ENCODE assay signal across 10 mouse cellular contexts in the genomic region with DNA sequence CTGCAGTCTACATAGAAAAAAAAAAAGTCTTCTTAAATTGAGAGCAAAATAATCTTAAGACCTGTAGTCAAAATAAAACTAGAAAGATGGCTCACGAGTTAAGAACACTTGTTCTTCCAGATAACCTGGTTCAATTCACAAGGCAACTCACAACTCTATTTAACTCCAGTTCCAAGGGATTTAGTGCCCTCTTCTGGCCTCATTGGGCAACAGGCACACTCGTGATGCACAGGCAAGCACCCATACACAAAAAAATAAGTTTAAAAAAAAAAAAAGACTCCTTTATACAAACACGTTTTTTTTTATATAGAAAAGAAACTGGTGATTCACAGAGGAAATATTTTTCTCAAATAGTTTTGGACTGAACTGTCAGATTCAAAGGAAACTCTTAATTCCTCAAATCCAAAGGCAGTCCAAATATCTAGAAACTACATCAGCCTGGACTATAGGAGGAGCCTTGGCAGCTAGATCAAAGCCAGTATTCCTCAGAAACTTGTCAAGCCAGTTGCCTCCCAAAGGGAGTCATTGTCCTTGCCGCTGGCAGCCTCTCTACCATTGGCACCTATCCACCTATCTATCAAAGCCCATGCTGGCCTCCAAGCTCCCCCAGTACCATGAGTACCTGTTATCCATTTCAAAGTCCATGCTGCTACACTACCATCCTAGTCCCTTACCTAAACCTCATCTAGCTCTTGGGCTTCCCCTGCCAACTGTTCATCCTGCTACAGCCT. TPM values are rescaled to one million over a fixed set of nuclear protein-coding genes. Genes with fewer than 3 reads are reported as not detected.
DNase-seq lines count a peak whose midpoint lies in the region; ATAC-seq and TF ChIP-seq lines count a peak whose summit lies in the region.
"Had no signal": no experiment of that assay in that cellular context is flagged by ENCODE, and none has a peak within 500 bp of the region (broad histone marks: within the 10 kb centered on the region; RNA-seq: fewer than 3 reads in every experiment).

No protein-coding gene starts in this region.

- H3K9me3 ChIP-seq in lung, embryonic 14.5 days (ENCODE audit: low read depth, low read length) = no peaks in the 10 kb centered on the region
- H3K9me3 ChIP-seq in liver, postnatal 0 days (ENCODE audit: low read length) = no peaks in the 10 kb centered on the region
- H3K9me3 ChIP-seq in limb, embryonic 10.5 days (replicated peaks) = no peaks in the 10 kb centered on the region
- H3K9me3 ChIP-seq: G1E; liver, embryonic 15.5 days had no signal

- intact Hi-C loops in left cerebral cortex, postnatal 10 days (cut with DNase I) = loop anchor here (10.0 kb wide), 1 partner anchor 1046 kb away; no protein-coding TSS in a partner anchor

- no peak for TF ChIP-seq EP300 in liver, postnatal 0 days (IDR thresholded peaks at IDR 0.05; ENCODE audit: low read depth)

- peak; percentile 39; the same call in 1 of the 2 replicates for TF ChIP-seq CTCF in lung, embryonic 14.5 days (IDR thresholded peaks at IDR 0.05; ENCODE audit: low read depth)
- peak; percentile 59 for TF ChIP-seq CTCF in liver, postnatal 0 days (IDR thresholded peaks at IDR 0.05; ENCODE audit: low read depth)

- H3K27ac ChIP-seq in lung, embryonic 14.5 days (ENCODE audit: low read depth) = no peak overlapping the region
- no peak overlapping the region for H3K27ac ChIP-seq in liver, postnatal 0 days (ENCODE audit: low read depth)
- H3K27ac ChIP-seq in limb, embryonic 10.5 days = no peak overlapping the region
- H3K27ac ChIP-seq: liver, embryonic 15.5 days had no signal

- H3K4me3 ChIP-seq in lung, embryonic 14.5 days (ENCODE audit: low read depth, low read length) = no peak overlapping the region
- H3K4me3 ChIP-seq in liver, postnatal 0 days (ENCODE audit: low read depth, low read length) = no peak overlapping the region
- H3K4me3 ChIP-seq in limb, embryonic 10.5 days = no peak overlapping the region
- H3K4me3 ChIP-seq: liver, embryonic 15.5 days had no signal

- 73% methylated on average over 4 of the region's 4 CpGs for WGBS in lung, embryonic 14.5 days
- WGBS in liver, postnatal 0 days (ENCODE audit: insufficient replicate concordance) = 78% methylated on average over 4 of the region's 4 CpGs
- 83% methylated on average over 4 of the region's 4 CpGs for WGBS in limb, embryonic 10.5 days

- no peaks in the 10 kb centered on the region for H3K4me1 ChIP-seq in lung, embryonic 14.5 days (ENCODE audit: insufficient read depth)
- H3K4me1 ChIP-seq in liver, postnatal 0 days (ENCODE audit: insufficient read depth) = no peaks in the 10 kb centered on the region
- no peaks in the 10 kb centered on the region for H3K4me1 ChIP-seq in limb, embryonic 10.5 days
- H3K4me1 ChIP-seq: liver, embryonic 15.5 days had no signal

- no peak overlapping the region for H3K4me2 ChIP-seq in lung, embryonic 14.5 days
- no peak overlapping the region for H3K4me2 ChIP-seq in liver, postnatal 0 days (ENCODE audit: low read depth, low read length)
- H3K4me2 ChIP-seq: liver, embryonic 15.5 days had no signal

- peak; percentile 50 for DNase-seq in embryo, embryonic 10 days (ENCODE audit: low spot score)
- DNase-seq in embryo, embryonic 9.5 days (ENCODE audit: extremely low spot score) = no peak
- peak; percentile 57 for DNase-seq in lung, embryonic 14.5 days
- no peak for DNase-seq in lung, postnatal 14 days
- peak; percentile 40 to 59 for DNase-seq in adrenal gland, postnatal 36 days
- no peak for DNase-seq in liver, postnatal 0 days
- no peak for DNase-seq in limb, embryonic 10.5 days (ENCODE audit: low spot score)
- DNase-seq in left cerebral cortex, postnatal 10 days (ENCODE audit: extremely low spot score in 1 of 2, low spot score in 2 of 2) = no peak

- ATAC-seq in lung, embryonic 14.5 days (ENCODE audit: insufficient read depth) = no peak
- ATAC-seq in liver, postnatal 0 days = no peak

- no peak overlapping the region for H3K9ac ChIP-seq in lung, embryonic 14.5 days
- H3K9ac ChIP-seq in liver, postnatal 0 days (replicated peaks) = no peak overlapping the region
- H3K9ac ChIP-seq: liver, embryonic 15.5 days had no signal

- peaks cover 82% of the 10 kb centered on the region for H3K36me3 ChIP-seq in lung, embryonic 14.5 days (ENCODE audit: insufficient read depth)
- peaks cover 74% of the 10 kb centered on the region for H3K36me3 ChIP-seq in liver, postnatal 0 days (replicated peaks; ENCODE audit: insufficient read depth, low read length)
- peaks cover 99% of the 10 kb centered on the region for H3K36me3 ChIP-seq in limb, embryonic 10.5 days

- no peaks in the 10 kb centered on the region for H3K27me3 ChIP-seq in lung, embryonic 14.5 days (ENCODE audit: insufficient read depth, low read length)
- H3K27me3 ChIP-seq in liver, postnatal 0 days (ENCODE audit: insufficient read depth, low read length) = no peaks in the 10 kb centered on the region
- H3K27me3 ChIP-seq in limb, embryonic 10.5 days (ENCODE audit: low read depth, poor library complexity, severe bottlenecking) = no peaks in the 10 kb centered on the region
- H3K27me3 ChIP-seq: liver, embryonic 15.5 days had no signal

RNA-seq across cellular contexts. Expression of a gene that starts 28.5 kb away (rescaled TPM):
- polyA plus RNA-seq in lung, embryonic 14.5 days (2014; fragmentation: Nextera tagmentation; extraction: Ambion mirVana) = 103 and 106 TPM in 2 replicates
- 10 to 100 TPM; 72.1 to 77.6 TPM for total RNA-seq in adrenal gland, postnatal 36 days (2021)
- 25.3 and 25.4 TPM in 2 replicates for polyA plus RNA-seq in liver, postnatal 0 days (2015; fragmentation: Nextera tagmentation; extraction: Ambion mirVana)
- polyA plus RNA-seq in limb, embryonic 10.5 days (2016; fragmentation: Nextera tagmentation; extraction: Ambion mirVana) = 98.8 and 110 TPM in 2 replicates
- 10 to 100 TPM; 41.8 to 45.3 TPM for total RNA-seq in left cerebral cortex, postnatal 10 days (2021)

Comparison
In these comparisons a context has a peak if more than half of its experiments do, and no peak if none do; other contexts are left out.
1. DNase-seq: peak in embryo, embryonic 10 days (single experiment), lung, embryonic 14.5 days (single experiment) and adrenal gland, postnatal 36 days (2 of 2); none in embryo, embryonic 9.5 days (single experiment), lung, postnatal 14 days (single experiment), liver, postnatal 0 days (single experiment), limb, embryonic 10.5 days (single experiment) and left cerebral cortex, postnatal 10 days (0 of 2).